Mouse (Mus musculus) CH12.LX (cell line): ENCODE results near the gene Txn2. TPM values are rescaled to one million over a fixed set of nuclear protein-coding genes. Genes with fewer than 3 reads are reported as not detected.

ENCODE experiments used
- DNase-seq: peaks from one replicate; pipeline ENCODE4 v3.0.0-alpha.2; 2013; ENCODE audit errors: extremely low read depth
- H3K27ac ChIP-seq: 2 replicates; pipeline ENCODE4 v1.5.1; 2012; ENCODE audit warnings: low read depth, mild to moderate bottlenecking, control low read depth, moderate library complexity; ENCODE audit not compliant: insufficient read depth
- H3K27me3 ChIP-seq: replicated peaks from 2 replicates; pipeline ENCODE3; 2012; ENCODE audit warnings: inconsistent platforms
- H3K36me3 ChIP-seq, 2 experiments: replicated peaks in 1 of 2; 2 replicates each; pipeline versions ENCODE3 to v1.6.1; 2012; ENCODE audit warnings: inconsistent platforms in 1 of 2, low read length in 1 of 2, mild to moderate bottlenecking in 1 of 2, mixed read lengths in 1 of 2, moderate library complexity in 1 of 2; ENCODE audit not compliant: control insufficient read depth in 1 of 2, insufficient read depth in 1 of 2
- H3K4me1 ChIP-seq, 2 experiments: 2 replicates each; pipeline ENCODE4 v1.6.1; 2012; ENCODE audit warnings: inconsistent platforms in 1 of 2, moderate library complexity in 1 of 2; ENCODE audit not compliant: insufficient read depth in 2 of 2, control insufficient read depth in 1 of 2
- H3K4me2 ChIP-seq: 2 replicates; pipeline ENCODE4 v1.6.1; 2012; ENCODE audit warnings: low read depth, mild to moderate bottlenecking, control low read depth; ENCODE audit not compliant: poor library complexity, insufficient read depth, severe bottlenecking
- H3K4me3 ChIP-seq, 3 experiments: fragments of 150-350 bp in 1 of 3; sonication (generic) in 1 of 3; replicated peaks in 1 of 3; 2 replicates each; pipeline versions ENCODE3 to v1.5.1; 2011 to 2012; ENCODE audit warnings: low read depth in 2 of 3, low read length in 2 of 3, mild to moderate bottlenecking in 2 of 3, moderate library complexity in 2 of 3, control low read depth in 1 of 3, improper control_type of control experiment in 1 of 3, inconsistent platforms in 1 of 3, mixed read lengths in 1 of 3; ENCODE audit not compliant: poor library complexity in 1 of 3
- H3K79me2 ChIP-seq: replicated peaks from 2 replicates; pipeline ENCODE4 v1.6.1; 2012; ENCODE audit warnings: mild to moderate bottlenecking, moderate library complexity; ENCODE audit not compliant: control insufficient read depth, poor library complexity, insufficient read depth, severe bottlenecking; ENCODE audit errors: extremely low read depth
- H3K9ac ChIP-seq: 2 replicates; pipeline ENCODE4 v1.6.1; 2012; ENCODE audit warnings: low read depth, mild to moderate bottlenecking, control low read depth, moderate library complexity; ENCODE audit not compliant: insufficient read depth
- H3K9me3 ChIP-seq: replicated peaks from 2 replicates; pipeline ENCODE3; 2012; ENCODE audit warnings: low read length, inconsistent platforms, mixed read lengths
- BHLHE40 ChIP-seq: IDR thresholded peaks from 2 replicates; pipeline ENCODE4 v1.6.1; 2011; ENCODE audit warnings: mild to moderate bottlenecking, low read depth, low read length, improper control_type of control experiment
- CHD1 ChIP-seq: IDR thresholded peaks from 2 replicates; pipeline ENCODE4 v1.6.1; 2012; ENCODE audit warnings: low read depth, low read length, improper control_type of control experiment, inconsistent platforms
- CTCF ChIP-seq, 2 experiments: IDR thresholded peaks in 1 of 2; conservative IDR thresholded peaks in 1 of 2; 2 replicates each; pipeline ENCODE4 v1.5.1; 2011 to 2012; ENCODE audit warnings: low read depth in 2 of 2, low read length in 2 of 2, improper control_type of control experiment in 1 of 2, inconsistent platforms in 1 of 2, mild to moderate bottlenecking in 1 of 2, moderate library complexity in 1 of 2
- E2F4 ChIP-seq: IDR thresholded peaks from 2 replicates; pipeline ENCODE4 v1.6.1; 2011; ENCODE audit warnings: low read depth, low read length, improper control_type of control experiment; ENCODE audit not compliant: insufficient replicate concordance
- JUN ChIP-seq: IDR thresholded peaks from 2 replicates; pipeline ENCODE4 v1.6.1; 2011; ENCODE audit warnings: low read depth, mild to moderate bottlenecking, low read length, improper control_type of control experiment, moderate library complexity; ENCODE audit not compliant: insufficient read depth
- JUND ChIP-seq: conservative IDR thresholded peaks from 2 replicates; pipeline ENCODE4 v1.6.1; 2011; ENCODE audit warnings: low read depth, low read length, improper control_type of control experiment
- MEF2A ChIP-seq: IDR thresholded peaks from 2 replicates; pipeline ENCODE4 v1.6.1; 2014; ENCODE audit warnings: low read depth, mild to moderate bottlenecking, inconsistent platforms, low read length, improper control_type of control experiment, borderline replicate concordance
- MXI1 ChIP-seq: IDR thresholded peaks from 2 replicates; pipeline ENCODE4 v1.6.1; 2011; ENCODE audit warnings: mild to moderate bottlenecking, low read depth, low read length, improper control_type of control experiment
- NELFE ChIP-seq: IDR thresholded peaks from 2 replicates; pipeline ENCODE4 v1.6.1; 2011; ENCODE audit warnings: low read depth, low read length, improper control_type of control experiment
- POLR2A ChIP-seq: IDR thresholded peaks from 2 replicates; pipeline ENCODE4 v1.6.1; 2011; ENCODE audit warnings: low read depth, mild to moderate bottlenecking, improper control_type of control experiment, low read length
- SIN3A ChIP-seq: IDR thresholded peaks from 2 replicates; pipeline ENCODE4 v1.6.1; 2012; ENCODE audit warnings: low read length, improper control_type of control experiment, inconsistent platforms
- TBP ChIP-seq: conservative IDR thresholded peaks from 2 replicates; pipeline ENCODE4 v1.6.1; 2011; ENCODE audit warnings: low read depth, low read length, improper control_type of control experiment
- UBTF ChIP-seq: IDR thresholded peaks from 2 replicates; pipeline ENCODE4 v1.6.1; 2012; ENCODE audit warnings: low read depth, mild to moderate bottlenecking, inconsistent platforms, low read length, improper control_type of control experiment, moderate library complexity
- USF1 ChIP-seq: IDR thresholded peaks from 2 replicates; pipeline ENCODE4 v1.6.1; 2014; ENCODE audit warnings: low read depth, mild to moderate bottlenecking, inconsistent platforms, low read length, improper control_type of control experiment
- USF2 ChIP-seq: conservative IDR thresholded peaks from 2 replicates; pipeline ENCODE4 v1.6.1; 2011; ENCODE audit warnings: low read depth, low read length, improper control_type of control experiment
- ZKSCAN1 ChIP-seq: IDR thresholded peaks from 2 replicates; pipeline ENCODE4 v1.6.1; 2012; ENCODE audit warnings: low read depth, inconsistent platforms, low read length, improper control_type of control experiment, borderline replicate concordance
- ZNF384 ChIP-seq: IDR thresholded peaks from 2 replicates; pipeline ENCODE4 v1.6.1; 2012; ENCODE audit warnings: low read depth, low read length, improper control_type of control experiment, inconsistent platforms
- dilution Hi-C: fragments of 300-500 bp; cut with MboI; formaldehyde crosslinking; loops from 2 replicates; pipeline ENCODE4 v1.14.3; 2020; ENCODE audit warnings: low sequenced_read_pairs; ENCODE audit not compliant: extremely low pct_unique_long_range_greater_than_20kb, extremely low pct_ligation_motif_present
- in situ Hi-C: fragments of 300-500 bp; cut with MboI; formaldehyde crosslinking; loops from 3 replicates; pipeline ENCODE4 v1.14.3; 2019; ENCODE audit warnings: low sequenced_read_pairs, low pct_ligation_motif_present, low pct_unique_long_range_greater_than_20kb, mixed read lengths
- polyA plus RNA-seq: library from polyadenylated mRNA; unstranded; fragments of >175 nt; gene quantifications from 2 replicates; pipeline ENCODE4 v1.2.1, GENCODE M21; 2012; ENCODE audit warnings: low read depth; ENCODE audit not compliant: insufficient read length
- total RNA-seq, 2 experiments: library from RNA; depleted of rRNA; stranded (reverse); fragments of 300-350 nt in 1 of 2; fragments of >200 nt in 1 of 2; gene quantifications; 2 replicates each; pipeline ENCODE4 v1.2.3; 2012 to 2014

The Txn2 gene
- total and polyA plus RNA-seq, 3 experiments: 22.4 to 209 (median 105) TPM

GRCm38 (mm10) chr15:77885945-77886344 lies 42.9 kb downstream of the Txn2 start:
- dilution Hi-C loops: no loop called here
- H3K4me2 ChIP-seq: no peak overlapping the region
- no peak overlapping the region for H3K4me3 ChIP-seq
- no peaks in the 10 kb centered on the region for H3K9me3 ChIP-seq
- no peak overlapping the region for H3K27ac ChIP-seq
- H3K9ac ChIP-seq: no peak overlapping the region
- TF ChIP-seq TBP (no peak), JUN (no peak)
- H3K36me3 ChIP-seq: no peaks in the 10 kb centered on the region
- no peak for DNase-seq
- H3K27me3 ChIP-seq: no peaks in the 10 kb centered on the region
- in situ Hi-C loops: no loop called here
- H3K4me1 ChIP-seq: peaks cover 5 to 31% of the 10 kb centered on the region in 2 experiments; a peak in 3 of 4 replicates
- no peaks in the 10 kb centered on the region for H3K79me2 ChIP-seq

GRCm38 (mm10) chr15:77885159-77885558 lies 43.6 kb downstream of the Txn2 start:
- Histone ChIP-seq H3K9me3 (no peaks in the 10 kb centered on the region), H3K4me2 (no peak overlapping the region), H3K4me3 (no peak overlapping the region), H3K79me2 (no peaks in the 10 kb centered on the region), H3K27me3 (no peaks in the 10 kb centered on the region), H3K9ac (no peak overlapping the region), H3K36me3 (no peaks in the 10 kb centered on the region), H3K27ac (no peak overlapping the region), H3K4me1 (peaks cover 5 to 31% of the 10 kb centered on the region in 2 experiments; a peak in 3 of 4 replicates)
- dilution Hi-C loops (no loop called here), in situ Hi-C loops (no loop called here)
- DNase-seq: no peak
- TF ChIP-seq E2F4 (no peak), UBTF (no peak), ZKSCAN1 (no peak), ZNF384 (no peak), BHLHE40 (no peak), NELFE (no peak), CTCF (conservative IDR thresholded peaks at IDR 0.05 in 1 of 2, IDR thresholded peaks at IDR 0.05 in 1 of 2; ENCODE audit: low read depth in 2 of 2, low read length in 2 of 2) (no peak), JUN (no peak), POLR2A (no peak)

- Histone ChIP-seq H3K4me3 (no peak overlapping the region), H3K79me2 (no peaks in the 10 kb centered on the region), H3K9me3 (no peaks in the 10 kb centered on the region), H3K27me3 (no peaks in the 10 kb centered on the region), H3K27ac (no peak overlapping the region), H3K4me2 (no peak overlapping the region), H3K4me1 (peaks cover 5 to 31% of the 10 kb centered on the region in 2 experiments; a peak in 3 of 4 replicates), H3K36me3 (no peaks in the 10 kb centered on the region), H3K9ac (no peak overlapping the region)
- in situ Hi-C loops: no loop called here
- no peak for DNase-seq
- dilution Hi-C loops: no loop called here
- TF ChIP-seq CHD1: no peak
- TF ChIP-seq SIN3A: no peak
- no peak for TF ChIP-seq USF1
- no peak for TF ChIP-seq USF2
- TF ChIP-seq JUN: no peak
- TF ChIP-seq MXI1: no peak
- no peak for TF ChIP-seq MEF2A
- no peak for TF ChIP-seq ZNF384
- TF ChIP-seq CTCF (conservative IDR thresholded peaks at IDR 0.05 in 1 of 2, IDR thresholded peaks at IDR 0.05 in 1 of 2; ENCODE audit: low read depth in 2 of 2, low read length in 2 of 2): no peak
- TF ChIP-seq JUND: no peak
These were observed 45.2 kb downstream of the Txn2 start for GRCm38 (mm10) chr15:77883697-77884010.
